Mouse (Mus musculus) forebrain, embryonic 14.5 days (tissue): ENCODE measurements around the gene Gm21970. TPM values are rescaled to one million over a fixed set of nuclear protein-coding genes. Genes with fewer than 3 reads are reported as not detected.

Source experiments
- ATAC-seq: fragments of 200-750 bp; cut with Nextera tagmentation; 2 replicates; pipeline ENCODE4 v1.8.0; 2017; ENCODE audit warnings: mild to moderate bottlenecking, moderate library complexity
- DNase-seq: peaks from one replicate; pipeline ENCODE4 v3.0.0-alpha.2; 2015; ENCODE audit warnings: low spot score
- H3K27ac ChIP-seq: fragments of 300-500 bp; sonication (generic); 2 replicates; pipeline ENCODE4 v1.5.1; 2014; ENCODE audit warnings: low read depth, mild to moderate bottlenecking, control low read depth, low read length, moderate library complexity
- H3K27me3 ChIP-seq: fragments of 300-500 bp; sonication (generic); replicated peaks from 2 replicates; pipeline ENCODE4 v1.6.1; 2014; ENCODE audit warnings: low read length, control low read depth, mixed read lengths; ENCODE audit not compliant: control insufficient read depth, insufficient read depth
- H3K36me3 ChIP-seq: fragments of 300-500 bp; sonication (generic); 2 replicates; pipeline ENCODE4 v1.6.1; 2014; ENCODE audit warnings: low read length, control low read depth; ENCODE audit not compliant: control insufficient read depth, insufficient read depth
- H3K4me1 ChIP-seq: fragments of 300-500 bp; sonication (generic); 2 replicates; pipeline ENCODE4 v1.6.1; 2014; ENCODE audit warnings: antibody characterized with exemption, low read length, control low read depth; ENCODE audit not compliant: control insufficient read depth, insufficient read depth
- H3K4me2 ChIP-seq: fragments of 300-500 bp; sonication (generic); 2 replicates; pipeline ENCODE4 v1.6.1; 2014; ENCODE audit warnings: mild to moderate bottlenecking, control low read depth, low read length
- H3K4me3 ChIP-seq: fragments of 300-500 bp; sonication (generic); 2 replicates; pipeline ENCODE4 v1.5.1; 2014; ENCODE audit warnings: low read depth, low read length, control low read depth
- H3K9ac ChIP-seq: fragments of 300-500 bp; sonication (generic); 2 replicates; pipeline ENCODE4 v1.6.1; 2014; ENCODE audit warnings: mild to moderate bottlenecking, low read length, control low read depth, moderate library complexity
- H3K9me3 ChIP-seq: fragments of 300-500 bp; sonication (generic); replicated peaks from 2 replicates; pipeline ENCODE4 v1.6.1; 2016; ENCODE audit warnings: low read length, control low read depth, mixed read lengths; ENCODE audit not compliant: control insufficient read depth
- WGBS: fragments of 180-500 bp; shearing (Covaris S2); extraction: QIAGEN DNeasy Blood & Tissue Kit; methylation state at CpG from one replicate; pipeline ENCODE4 v1.1.7; 2014; 5-methylcytosine and 5-hydroxymethylcytosine counted together
- polyA plus RNA-seq: library from polyadenylated mRNA; unstranded; fragments of >200 nt; fragmentation: Nextera tagmentation; extraction: Ambion mirVana; gene quantifications from 2 replicates; pipeline ENCODE4 v1.2.1, GENCODE M21; 2014

The Gm21970 gene
- polyA plus RNA-seq, 1 experiment from 2014 or later: not detected

DNA sequence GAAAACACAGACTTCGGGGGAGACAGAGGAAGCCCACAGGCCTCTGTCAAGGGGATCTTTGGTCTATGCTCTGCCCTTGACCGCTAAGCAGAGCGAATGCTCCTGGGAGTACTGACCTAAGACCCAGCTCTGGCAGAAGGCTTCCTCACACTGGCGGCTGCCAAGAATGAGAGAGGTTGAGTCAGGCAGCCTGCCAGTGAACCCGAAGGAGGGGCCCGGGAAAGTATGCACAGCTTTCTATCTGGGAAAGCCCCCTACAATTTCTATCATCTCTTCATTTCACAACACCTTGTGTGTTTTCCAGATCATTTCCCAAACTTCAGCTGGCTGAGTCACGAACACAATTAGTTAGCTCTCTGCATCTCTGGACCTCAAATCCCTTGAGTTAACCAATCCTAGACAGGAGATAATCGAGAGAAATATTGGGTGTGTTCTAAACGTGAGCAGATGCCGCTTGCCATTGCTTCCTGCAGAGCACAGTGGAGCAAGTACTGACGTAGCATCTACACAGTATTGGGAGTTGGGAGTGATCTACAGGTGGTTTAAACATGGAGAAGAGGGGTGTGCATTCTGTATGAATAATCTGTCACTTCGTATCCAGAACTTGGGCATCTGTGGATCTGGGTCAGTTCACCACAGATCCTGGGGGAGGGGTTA, 28.8 kb upstream of the Gm21970 start:
- no peak overlapping the region for H3K27ac ChIP-seq
- DNase-seq (no peak), ATAC-seq (no peak)
- no peaks in the 10 kb centered on the region for H3K9me3 ChIP-seq
- no peaks in the 10 kb centered on the region for H3K27me3 ChIP-seq
- no peak overlapping the region for H3K4me2 ChIP-seq
- H3K4me1 ChIP-seq: no peaks in the 10 kb centered on the region
- H3K36me3 ChIP-seq: no peaks in the 10 kb centered on the region
- no peak overlapping the region for H3K9ac ChIP-seq
- no peak overlapping the region for H3K4me3 ChIP-seq
- WGBS: 74% methylated on average over 12 of the region's 12 CpGs

DNA sequence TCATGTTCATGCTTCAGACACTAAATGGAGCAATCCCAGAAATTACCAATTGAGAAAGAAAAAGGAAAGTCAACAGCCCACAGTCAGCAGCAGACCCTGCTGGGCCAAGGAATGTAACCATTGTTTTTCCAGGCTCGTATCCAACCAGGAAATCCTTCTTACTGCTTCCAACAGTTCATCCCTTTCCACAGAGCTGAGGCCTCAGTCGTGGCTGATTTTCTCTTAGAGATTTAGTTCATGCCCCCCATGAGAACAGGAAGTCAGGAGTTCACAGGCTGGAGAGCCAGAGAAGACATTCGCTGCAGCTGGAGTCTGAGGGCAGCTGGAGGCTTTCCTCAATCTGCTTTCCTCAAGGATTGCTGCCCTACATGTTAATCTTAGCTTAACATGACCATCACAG, 28.0 kb upstream of the Gm21970 start:
- Histone ChIP-seq H3K9me3 (no peaks in the 10 kb centered on the region), H3K4me2 (no peak overlapping the region), H3K36me3 (no peaks in the 10 kb centered on the region), H3K9ac (no peak overlapping the region), H3K27ac (no peak overlapping the region), H3K27me3 (no peaks in the 10 kb centered on the region), H3K4me3 (no peak overlapping the region), H3K4me1 (no peaks in the 10 kb centered on the region)
- DNase-seq (peak; percentile 17), ATAC-seq (no peak)
- 38% methylated on average over 3 of the region's 3 CpGs for WGBS

GRCm38 (mm10) chr16:91366567-91366966, 25.0 kb upstream of the Gm21970 start:
- Histone ChIP-seq H3K36me3 (no peaks in the 10 kb centered on the region), H3K27ac (no peak overlapping the region), H3K4me2 (no peak overlapping the region), H3K4me3 (no peak overlapping the region), H3K4me1 (no peaks in the 10 kb centered on the region), H3K9ac (no peak overlapping the region), H3K27me3 (no peaks in the 10 kb centered on the region), H3K9me3 (no peaks in the 10 kb centered on the region)
- DNase-seq (no peak), ATAC-seq (no peak)

DNA sequence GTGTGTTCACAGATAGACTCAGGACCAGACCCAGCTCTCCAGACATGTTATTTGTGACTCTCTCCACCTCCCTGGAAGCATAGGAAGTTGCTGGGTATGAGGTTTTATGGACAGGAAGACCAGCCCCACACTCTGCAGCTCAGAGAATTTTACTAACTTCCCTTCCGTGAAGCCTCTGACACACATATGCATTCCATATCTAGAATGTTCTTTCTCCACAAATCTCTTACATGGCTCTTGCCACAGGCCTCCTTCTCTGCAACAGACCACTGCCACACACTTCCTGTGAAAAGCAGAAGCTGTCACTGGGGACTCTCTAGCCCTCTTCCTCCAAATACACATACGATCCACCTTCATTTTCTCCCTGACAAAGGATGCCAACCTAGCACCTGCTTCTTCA, 24.5 kb upstream of the Gm21970 start:
- no peaks in the 10 kb centered on the region for H3K36me3 ChIP-seq
- no peak for DNase-seq
- 91% methylated on average over 2 of the region's 2 CpGs for WGBS

GRCm38 (mm10) chr16:91372577-91373472, 18.7 kb upstream of the Gm21970 start, which contains the start of gene Ifnar2:
Ifnar2 (plus strand) TSS chr16:91372783.
- Histone ChIP-seq H3K27me3 (no peaks in the 10 kb centered on the region), H3K4me1 (peaks cover 5% of the 10 kb centered on the region), H3K27ac (peak within 1 kb of the TSS; percentile 92), H3K4me2 (peak within 1 kb of the TSS; percentile 65), H3K36me3 (no peaks in the 10 kb centered on the region), H3K4me3 (peak within 1 kb of the TSS; percentile 85), H3K9me3 (no peaks in the 10 kb centered on the region), H3K9ac (peak within 1 kb of the TSS; percentile 98)
- DNase-seq (peak; percentile 87), ATAC-seq (peak; percentile 93)
- under 1% methylated on average over 62 of the region's 62 CpGs for WGBS

More for the DNA sequence above, 24.5 kb upstream of the Gm21970 start:
- Histone ChIP-seq H3K4me1 (no peaks in the 10 kb centered on the region), H3K4me3 (no peak overlapping the region), H3K9me3 (no peaks in the 10 kb centered on the region), H3K27ac (no peak overlapping the region), H3K27me3 (no peaks in the 10 kb centered on the region), H3K4me2 (no peak overlapping the region), H3K9ac (no peak overlapping the region)
- ATAC-seq: no peak

DNA sequence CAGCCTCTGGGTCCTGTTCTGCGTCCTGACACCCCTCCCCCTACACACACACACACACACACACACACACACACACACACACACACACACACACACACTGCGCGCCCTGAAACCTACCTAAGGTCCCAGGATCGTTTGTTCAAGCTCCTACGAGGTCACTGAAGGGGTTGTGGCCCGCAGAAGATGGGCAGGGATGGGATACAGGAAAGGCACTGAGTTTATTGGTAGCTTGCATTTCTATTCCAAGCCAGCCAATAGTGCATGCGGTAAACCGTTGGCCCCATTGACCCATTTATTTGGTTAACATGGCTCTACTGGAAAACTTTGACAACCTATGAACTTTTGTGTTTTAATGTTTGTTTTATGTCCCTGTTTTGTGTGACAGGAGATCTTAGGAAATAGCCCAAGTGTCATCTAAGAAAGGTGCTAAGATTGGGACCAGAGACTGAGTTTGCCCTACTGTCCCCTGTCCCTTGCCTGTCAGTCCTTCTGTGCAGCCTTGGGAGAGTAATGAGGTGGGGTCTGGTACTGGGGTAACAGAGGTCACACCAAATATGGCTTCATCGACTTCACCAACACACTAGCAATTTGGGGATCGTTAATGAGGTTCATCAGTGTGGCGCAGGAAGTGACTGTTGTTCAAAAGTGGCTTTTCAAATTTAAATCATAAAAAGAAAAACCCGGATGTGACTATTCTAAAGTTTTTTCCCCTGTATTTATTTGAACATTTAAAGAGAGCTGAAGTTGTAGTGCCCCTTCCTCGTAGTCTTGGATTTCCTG, 17.9 kb upstream of the Gm21970 start:
- H3K4me2 ChIP-seq: peak overlapping the region; percentile 65
- peak overlapping the region; percentile 98 for H3K9ac ChIP-seq
- no peak for DNase-seq
- peak overlapping the region; percentile 85 for H3K4me3 ChIP-seq
- H3K9me3 ChIP-seq: no peaks in the 10 kb centered on the region
- peak; percentile 4 for ATAC-seq
- no peaks in the 10 kb centered on the region for H3K36me3 ChIP-seq
- peaks cover 5% of the 10 kb centered on the region for H3K4me1 ChIP-seq
- no peaks in the 10 kb centered on the region for H3K27me3 ChIP-seq
- peak overlapping the region; percentile 92 for H3K27ac ChIP-seq
- WGBS: 41% methylated on average over 13 of the region's 13 CpGs

DNA sequence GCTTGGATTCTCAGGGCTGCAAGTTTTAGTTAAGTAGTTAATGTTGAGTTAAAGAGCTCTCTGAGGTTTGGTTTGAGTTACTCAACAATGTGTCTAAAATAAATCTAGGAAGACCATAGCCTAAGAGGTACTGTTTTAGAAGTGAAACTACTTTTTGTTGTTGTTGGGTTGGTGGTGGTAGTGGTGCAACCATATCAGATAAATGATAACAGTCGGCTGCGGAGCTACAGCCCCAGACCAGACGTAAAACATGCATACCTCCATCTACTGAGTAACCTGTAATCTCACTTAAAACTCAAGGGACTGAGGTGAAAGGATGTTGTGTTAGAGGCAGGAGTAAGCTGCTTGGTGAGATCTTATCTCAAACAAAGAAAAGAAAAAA, 17.3 kb upstream of the Gm21970 start:
- WGBS: 97% methylated on average over 3 of the region's 3 CpGs
- no peak overlapping the region for H3K4me3 ChIP-seq

GRCm38 (mm10) chr16:91376701-91377100, 14.8 kb upstream of the Gm21970 start:
- DNase-seq: peak; percentile 38
- Histone ChIP-seq H3K4me2 (no peak overlapping the region), H3K36me3 (0 out of 2 replicates have a peak, but pooled peaks cover 2% of the 10 kb centered on the region), H3K9me3 (no peaks in the 10 kb centered on the region), H3K27me3 (no peaks in the 10 kb centered on the region), H3K4me3 (no peak overlapping the region), H3K27ac (peak overlapping the region; percentile 39; the same call in 1 of the 2 replicates), H3K4me1 (peaks cover 9% of the 10 kb centered on the region), H3K9ac (no peak overlapping the region)
- WGBS: 79% methylated on average over 10 of the region's 10 CpGs
- ATAC-seq: no peak

More for the DNA sequence above, 17.3 kb upstream of the Gm21970 start:
- DNase-seq (no peak), ATAC-seq (no peak)
- H3K36me3 ChIP-seq: no peaks in the 10 kb centered on the region
- H3K27ac ChIP-seq: no peak overlapping the region
- no peak overlapping the region for H3K9ac ChIP-seq
- no peaks in the 10 kb centered on the region for H3K27me3 ChIP-seq
- no peak overlapping the region; the same call in 1 of the 2 replicates for H3K4me2 ChIP-seq
- peaks cover 9% of the 10 kb centered on the region for H3K4me1 ChIP-seq
- H3K9me3 ChIP-seq: no peaks in the 10 kb centered on the region
